Mouse (Mus musculus) ovary, postnatal 36 days (tissue): ENCODE data around the gene Mfsd9.
"Not testable (repeated sequence)": the region's sequence is repeated elsewhere in the genome, so short reads cannot be mapped to it uniquely, and the experiment has no call there.

Source experiments
- DNase-seq: peaks from one replicate; pipeline ENCODE4 v3.0.0; 2022; ENCODE audit warnings: low spot score, mixed read lengths

Mfsd9 gene

DNA sequence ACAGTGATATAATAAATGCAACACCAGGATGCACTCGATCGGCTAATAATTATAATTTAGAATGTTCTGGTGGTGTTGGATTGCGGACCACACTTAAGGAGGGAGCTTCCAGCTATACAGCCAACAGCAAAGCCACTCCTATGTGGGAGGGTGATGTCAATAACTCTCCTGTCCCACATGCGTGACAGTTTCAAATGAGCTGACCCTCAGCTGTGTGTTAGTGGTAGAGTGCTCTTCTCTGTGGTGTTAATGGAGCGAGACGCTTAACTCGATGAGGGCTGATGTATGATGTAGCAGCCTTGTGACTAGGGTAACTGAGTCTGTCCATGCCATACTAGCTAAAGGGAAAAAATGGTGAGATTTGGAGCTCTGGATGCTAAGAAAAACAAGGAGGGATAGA lies 7.0 kb downstream of the Mfsd9 start:
- DNase-seq: no peak

DNA sequence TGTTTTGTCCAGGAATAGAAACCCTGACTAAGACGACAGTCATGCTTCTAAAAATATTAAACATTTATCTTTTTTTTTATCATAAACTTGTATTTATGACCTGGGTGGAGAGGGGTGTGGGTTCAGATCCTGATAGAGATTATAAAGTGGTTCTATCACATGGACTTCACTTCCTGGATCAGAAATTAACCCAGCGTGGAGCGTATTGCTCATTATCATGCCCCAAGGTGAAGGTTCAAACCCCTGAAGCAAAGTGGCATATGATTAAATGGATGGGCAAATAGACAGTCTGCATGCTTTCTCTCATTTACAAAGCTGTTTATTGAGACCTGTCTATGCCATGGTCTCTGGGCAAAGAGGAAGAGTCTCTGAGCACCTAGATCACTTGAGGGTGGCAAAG lies 13.7 kb downstream of the Mfsd9 start:
- DNase-seq: no peak

DNA sequence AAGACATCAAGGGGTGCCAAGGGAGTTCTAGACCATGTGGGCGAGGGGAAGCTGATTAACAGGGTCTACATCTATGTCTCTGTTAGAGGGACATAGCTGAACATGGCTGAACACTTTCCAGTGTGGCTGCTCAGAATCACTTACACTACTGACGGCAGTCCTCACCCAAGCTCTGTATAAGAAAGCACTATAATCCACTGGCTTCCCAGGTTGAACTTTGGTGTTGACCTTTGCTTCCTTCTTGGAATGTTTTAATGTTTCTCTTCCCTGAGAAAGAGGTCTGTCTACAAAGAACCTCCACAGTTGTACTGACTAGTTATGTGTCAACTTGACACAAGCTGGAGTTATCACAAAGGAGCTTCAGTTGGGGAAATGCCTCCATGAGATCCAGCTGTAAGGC lies 14.4 kb downstream of the Mfsd9 start:
- no peak for DNase-seq

DNA sequence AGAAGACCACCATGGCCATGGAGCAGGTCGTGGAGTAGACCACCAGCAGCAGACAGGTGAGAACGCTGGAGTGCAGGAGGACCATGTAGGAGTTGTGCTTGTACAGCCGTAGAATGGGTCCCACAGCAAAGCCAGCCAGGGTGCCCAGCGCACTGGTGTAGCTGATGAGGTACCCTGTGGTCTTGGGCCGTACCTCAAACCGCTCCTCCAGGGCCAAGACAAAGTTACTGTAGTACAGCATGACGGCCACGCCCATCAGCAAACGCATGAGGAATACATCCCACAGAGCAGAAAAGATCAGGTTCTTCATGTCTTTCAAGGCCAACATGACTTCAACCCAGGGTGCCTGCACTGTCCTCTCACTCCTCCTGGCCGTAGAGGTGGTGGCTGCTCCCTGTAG lies 16.4 kb downstream of the Mfsd9 start:
- DNase-seq: no peak

DNA sequence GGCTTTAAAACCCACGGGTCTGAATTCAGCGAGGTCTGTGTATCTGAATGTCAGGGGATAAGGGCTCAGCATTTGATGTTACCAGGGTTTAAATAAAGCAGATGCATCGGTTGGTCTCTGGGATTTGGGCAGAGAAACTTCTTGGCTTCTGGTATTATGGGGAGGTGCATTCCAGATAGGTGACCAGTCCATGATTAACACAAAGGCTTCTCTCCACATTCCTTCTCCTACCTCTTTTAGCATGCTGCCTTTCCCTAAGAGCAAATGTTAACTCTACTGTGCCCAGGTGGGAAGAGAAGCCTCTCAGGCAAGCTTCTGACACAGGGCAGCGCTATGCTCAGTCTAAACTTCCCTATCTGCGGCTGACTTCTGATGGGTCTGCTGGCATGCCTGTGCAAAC lies 17.3 kb downstream of the Mfsd9 start:
- no peak for DNase-seq

DNA sequence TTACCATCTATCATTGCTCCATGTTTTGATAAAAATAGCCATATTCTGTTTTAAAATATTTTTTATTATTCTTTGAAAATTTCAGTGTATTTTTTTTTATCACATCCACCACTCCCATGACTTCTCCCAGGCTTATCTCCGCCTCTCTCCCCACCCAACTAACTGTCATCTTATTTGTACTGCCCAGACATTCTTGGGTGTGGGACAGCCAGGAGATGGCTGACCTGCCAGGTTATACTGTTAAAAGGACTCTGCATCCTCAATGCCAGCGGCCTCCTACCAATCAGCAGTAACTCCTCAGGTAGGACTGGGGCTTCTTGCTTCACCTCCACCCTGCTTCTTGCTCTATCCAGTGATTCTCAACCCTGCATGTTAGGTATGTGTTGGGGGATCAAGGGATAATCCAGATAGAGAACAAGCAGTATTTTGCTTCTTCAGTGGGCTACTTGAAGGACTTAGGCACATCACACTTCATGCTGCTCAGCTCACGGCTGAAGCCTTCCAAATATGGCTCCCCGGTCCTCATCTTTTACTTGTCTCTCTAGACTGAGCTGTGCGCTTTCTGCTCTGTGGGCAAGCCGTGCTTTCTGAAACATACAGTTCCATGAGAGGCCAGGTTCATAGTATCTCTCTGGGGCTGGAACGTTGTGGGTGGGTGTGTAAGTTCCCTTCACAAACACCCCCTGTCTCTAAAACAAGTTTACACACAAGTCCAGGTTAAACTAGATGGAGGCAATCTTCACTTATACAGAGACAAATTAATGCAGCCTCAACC lies 19.1 kb downstream of the Mfsd9 start:
- no peak for DNase-seq

DNA sequence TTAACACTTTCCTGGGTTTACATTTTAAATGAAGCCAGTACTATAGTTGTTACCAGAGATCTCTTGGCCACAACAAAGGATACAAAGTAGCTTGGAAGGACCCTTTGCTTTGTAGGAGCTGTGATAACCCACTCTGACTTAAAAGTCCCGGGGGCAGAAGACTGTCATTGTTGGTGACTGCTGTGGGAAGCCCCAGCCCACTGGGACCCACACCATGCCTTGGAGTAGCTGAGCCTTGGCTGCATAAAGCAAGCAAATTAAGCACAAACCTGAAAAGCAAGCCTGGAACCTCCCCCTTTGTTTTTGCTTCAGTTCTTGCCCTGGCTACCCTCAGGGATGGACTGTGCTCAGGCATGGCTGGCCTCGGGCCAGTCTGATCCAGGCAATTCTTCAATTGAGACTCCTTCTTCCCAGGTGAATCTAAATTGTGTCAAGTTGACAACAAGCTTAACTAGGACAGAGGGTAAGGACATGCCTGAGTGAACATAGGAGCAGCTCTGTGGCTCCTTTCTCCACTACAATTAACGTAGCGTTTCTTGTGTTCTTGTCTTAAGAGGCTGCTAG lies 21.1 kb downstream of the Mfsd9 start:
- DNase-seq: no peak

DNA sequence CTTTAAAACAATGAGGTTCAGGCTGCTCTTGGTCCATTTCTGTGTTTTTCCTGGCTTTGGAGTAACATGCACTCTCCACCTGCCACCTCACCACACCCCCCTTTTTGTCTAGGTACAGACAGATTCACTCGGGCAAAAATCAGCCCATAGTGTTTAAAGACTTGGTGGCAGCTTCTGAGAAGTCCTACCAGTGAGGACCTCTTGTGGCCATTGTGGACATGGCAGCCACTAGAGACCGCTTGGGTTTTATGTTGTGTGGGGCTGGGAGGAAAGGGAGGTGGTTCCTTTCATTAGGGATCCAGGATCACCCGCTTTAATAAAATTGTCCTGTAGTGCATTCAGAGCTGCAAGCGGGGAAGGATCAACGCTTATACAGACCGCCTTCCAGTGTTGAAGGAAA lies 21.9 kb downstream of the Mfsd9 start:
- DNase-seq: peak; percentile 31

DNA sequence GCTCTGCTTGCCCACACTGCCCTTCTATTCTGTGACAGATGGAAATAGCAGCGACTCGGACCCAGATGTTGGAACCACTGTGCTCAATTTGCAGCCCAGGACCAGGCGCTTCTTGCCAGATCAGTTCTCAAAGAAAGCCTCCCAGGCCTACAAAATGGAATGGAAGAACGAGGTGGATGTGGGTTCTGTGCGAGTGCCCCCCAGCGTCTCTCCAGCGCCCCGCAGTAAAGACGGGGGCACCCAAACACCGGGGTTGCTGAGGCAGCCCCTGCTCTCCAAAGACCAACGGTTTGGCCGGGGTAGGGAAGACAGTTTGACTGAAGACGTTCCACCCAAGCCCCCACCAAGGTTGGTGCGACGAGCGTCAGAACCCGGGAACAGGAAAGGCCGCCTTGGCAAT lies 22.9 kb downstream of the Mfsd9 start:
- no peak for DNase-seq

DNA sequence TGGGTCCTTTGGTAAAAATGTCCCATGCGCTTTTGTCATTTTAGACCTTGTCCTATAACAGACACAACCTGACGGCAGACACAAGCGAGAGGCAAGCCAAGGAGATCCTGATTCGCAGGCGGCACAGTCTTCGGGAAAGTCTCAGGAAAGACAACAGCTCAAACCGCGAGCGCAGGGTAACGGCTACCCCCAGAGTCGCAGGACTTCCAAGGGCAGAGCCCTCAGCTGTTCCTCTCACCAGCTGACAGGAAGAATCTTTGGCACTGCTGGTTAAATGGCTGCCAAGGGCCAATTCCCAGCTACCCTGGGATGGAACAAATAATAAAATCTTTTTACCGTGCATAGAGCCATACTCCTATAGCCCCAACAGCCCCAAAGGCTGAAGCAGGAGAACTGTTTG lies 25.0 kb downstream of the Mfsd9 start:
- DNase-seq: no peak

DNA sequence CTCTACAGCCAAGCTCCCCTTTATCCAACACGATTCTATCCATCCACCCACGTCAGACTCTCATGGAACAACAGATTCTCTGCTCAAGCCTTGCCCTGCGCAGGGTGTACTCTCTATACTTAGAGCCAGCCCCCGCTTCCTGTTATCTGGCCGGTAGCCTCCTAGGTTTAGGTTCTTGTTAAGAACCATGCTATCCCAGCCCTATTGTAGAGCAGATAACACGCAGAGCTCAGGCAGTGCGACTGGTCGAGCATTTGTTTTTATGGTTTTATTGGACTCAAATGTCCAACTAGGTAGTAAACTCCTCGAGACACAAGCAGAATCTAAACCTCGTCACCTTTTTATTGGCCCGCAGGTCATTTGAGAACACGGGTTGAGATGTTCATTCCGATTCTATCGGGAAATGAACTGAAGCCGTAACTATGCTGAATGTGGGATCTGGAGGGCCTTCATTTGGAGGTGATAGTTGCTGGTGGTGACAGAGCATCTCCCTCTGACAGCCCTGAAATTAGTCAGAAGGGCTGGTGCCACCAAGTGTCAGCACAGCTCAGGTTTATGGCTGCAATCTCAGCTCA lies 25.7 kb downstream of the Mfsd9 start:
- no peak for DNase-seq

DNA sequence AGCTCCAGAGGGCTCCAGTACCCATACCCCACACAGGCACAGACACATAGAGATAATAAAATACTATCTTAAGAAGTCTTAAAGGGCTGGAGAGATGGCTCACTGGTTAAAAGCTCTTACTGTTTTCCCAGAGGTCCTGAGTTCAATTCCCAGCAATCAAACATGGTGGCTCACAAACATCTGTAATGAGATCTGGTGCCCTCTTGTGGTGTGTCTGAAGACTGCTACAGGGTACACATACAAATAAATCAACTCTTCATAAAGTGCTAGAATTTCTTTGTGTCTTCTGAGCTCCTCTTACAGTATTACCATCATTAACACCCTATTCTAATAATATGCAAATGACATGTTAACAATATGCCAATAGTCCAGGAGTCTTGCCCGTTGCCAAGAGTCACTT lies 26.4 kb downstream of the Mfsd9 start:
- no peak for DNase-seq

DNA sequence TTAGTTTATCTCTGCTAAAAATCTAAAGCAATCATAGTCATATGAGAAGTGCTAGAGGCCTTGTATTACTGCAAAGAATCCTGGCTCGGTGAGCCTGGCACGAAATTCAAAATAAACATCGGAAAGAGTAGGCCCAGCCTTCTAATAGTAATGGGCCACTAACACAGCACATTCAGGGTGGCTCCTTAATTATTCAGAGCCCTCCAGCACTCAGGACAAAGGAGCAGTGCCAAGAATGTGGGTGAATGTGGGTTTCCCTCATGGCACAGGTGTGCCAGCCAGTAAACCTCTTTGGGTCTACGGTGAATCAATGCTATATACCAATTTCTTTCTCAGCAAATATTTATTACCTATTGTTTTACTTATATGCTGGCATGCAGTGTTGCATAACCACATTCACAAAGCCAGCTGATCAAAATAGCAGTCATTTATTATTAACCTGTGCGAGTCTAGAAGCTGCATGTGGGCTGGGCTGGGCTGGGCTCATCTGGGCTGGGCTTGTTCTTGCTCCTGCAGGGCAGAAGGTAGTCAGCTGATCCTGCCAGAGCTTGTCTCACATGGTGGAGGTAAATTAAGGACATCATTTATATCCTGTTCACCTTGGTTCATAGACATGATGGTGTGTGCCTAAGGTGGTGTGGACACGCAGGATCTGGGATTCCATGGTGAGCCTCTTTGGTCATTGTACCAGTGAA lies 30.6 kb downstream of the Mfsd9 start:
- no peak for DNase-seq

DNA sequence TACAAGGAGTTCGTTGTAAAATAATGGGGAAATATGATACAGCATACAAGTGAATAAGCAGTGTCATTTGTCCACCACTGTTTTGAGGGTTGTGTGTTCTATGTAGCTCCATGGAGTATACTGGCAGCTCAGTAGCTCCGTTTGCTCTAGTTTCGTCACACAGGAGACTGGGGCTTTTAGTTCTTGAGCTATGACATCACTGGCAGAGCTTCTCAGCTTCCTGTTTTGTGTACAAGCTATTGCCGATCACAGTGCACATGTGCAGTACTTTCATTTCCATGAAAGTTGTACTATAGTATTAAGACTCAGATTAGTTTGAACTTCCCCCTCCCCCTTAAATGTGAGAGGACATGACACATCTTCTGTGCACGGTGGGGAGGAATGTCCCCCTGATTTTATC lies 44.4 kb downstream of the Mfsd9 start:
- DNase-seq: no peak

DNA sequence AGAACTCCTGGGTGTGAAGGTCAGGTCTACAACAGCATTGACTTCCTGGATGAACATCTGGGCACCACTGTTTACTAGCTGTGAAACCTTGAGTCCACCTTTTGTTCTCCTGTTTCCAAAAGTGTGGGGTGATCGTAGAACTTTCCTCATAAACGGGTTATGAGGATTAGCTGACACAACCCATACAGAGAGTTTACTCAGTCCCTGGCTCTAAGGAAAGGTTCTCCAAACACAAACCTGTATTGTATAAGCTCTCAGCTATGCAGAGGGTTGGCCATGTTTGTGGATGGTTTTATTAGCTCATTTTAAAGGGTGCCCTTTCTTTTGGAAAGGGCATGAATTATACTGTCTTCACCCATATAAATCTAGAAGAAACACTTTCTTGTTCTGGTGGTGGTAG lies 49.7 kb downstream of the Mfsd9 start:
- no peak for DNase-seq

DNA sequence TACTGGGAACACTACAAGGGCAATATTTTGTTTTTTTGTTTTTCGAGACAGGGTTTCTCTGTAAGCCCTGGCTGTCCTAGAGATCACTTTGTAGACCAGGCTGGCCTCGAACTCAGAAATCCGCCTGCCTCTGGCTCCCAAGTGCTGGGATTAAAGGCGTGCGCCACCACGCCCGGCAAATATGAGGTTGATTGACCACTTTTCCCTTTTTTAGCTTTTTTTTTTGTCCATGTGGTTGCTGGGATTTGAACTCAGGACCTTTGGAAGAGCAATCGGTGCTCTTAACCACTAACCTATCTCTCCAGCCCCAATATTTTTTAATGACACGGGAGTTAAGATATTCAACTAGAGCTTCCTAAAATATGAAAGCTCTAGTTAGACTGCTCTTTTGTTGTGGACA lies 52.2 kb downstream of the Mfsd9 start:
- DNase-seq: not testable (repeated sequence)

DNA sequence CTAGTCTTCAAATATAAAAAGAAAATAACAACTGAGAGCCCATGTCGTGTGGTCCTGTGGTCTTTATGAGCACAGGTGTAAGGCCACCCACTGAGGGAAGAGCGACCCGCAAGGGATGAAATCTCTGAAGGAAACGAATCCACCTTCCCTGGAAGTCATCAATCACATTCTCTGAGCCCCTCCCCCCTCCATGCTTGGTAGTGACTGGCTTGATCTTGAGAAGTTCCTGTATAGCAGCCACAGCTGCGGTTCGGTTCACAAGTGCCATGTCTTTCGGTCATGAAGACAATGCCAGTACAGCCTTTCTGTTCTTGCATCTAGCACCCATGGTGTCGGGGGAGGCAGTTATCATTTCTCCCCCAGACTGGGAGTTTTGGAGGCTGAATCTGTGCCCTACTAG lies 52.8 kb downstream of the Mfsd9 start:
- DNase-seq: no peak

DNA sequence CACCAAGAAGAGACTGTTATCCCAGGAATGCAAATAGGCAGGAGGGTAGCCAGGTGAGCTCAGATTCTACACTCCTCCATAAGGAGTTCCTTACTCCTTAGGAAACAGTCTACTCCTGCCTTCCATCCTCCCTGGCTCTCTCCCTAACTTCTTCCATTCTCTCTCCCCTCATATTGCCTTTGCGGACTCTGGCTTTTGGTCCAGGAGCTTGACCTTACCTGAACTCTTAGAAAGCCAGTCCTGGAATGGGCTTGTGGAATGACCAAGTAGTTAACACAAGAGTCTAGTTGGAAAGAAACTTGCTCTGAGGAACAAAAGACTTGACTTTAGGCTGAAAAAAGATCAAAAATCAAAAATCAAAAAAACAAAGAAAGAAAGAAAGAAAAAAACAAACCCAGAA lies 61.9 kb downstream of the Mfsd9 start:
- no peak for DNase-seq

DNA sequence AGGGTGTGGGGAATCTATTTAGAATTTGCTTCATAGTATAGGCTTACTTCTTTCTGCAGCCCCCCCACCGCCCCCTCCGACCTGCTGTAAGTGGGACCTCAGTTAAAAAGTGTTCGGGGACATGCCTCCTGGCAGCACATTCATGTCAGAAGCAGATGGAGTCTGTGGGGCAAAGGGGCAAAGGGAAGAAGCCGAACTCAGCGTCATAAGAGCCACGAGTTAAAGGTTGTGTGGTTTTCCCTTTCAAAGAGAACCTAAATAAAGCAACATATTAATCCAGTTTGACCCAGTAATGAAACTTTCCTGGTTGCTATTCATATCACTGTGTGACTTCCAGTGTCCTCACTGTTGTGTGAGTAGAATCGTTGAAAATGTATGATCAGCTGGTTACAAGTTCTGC lies 63.1 kb downstream of the Mfsd9 start:
- DNase-seq: no peak

DNA sequence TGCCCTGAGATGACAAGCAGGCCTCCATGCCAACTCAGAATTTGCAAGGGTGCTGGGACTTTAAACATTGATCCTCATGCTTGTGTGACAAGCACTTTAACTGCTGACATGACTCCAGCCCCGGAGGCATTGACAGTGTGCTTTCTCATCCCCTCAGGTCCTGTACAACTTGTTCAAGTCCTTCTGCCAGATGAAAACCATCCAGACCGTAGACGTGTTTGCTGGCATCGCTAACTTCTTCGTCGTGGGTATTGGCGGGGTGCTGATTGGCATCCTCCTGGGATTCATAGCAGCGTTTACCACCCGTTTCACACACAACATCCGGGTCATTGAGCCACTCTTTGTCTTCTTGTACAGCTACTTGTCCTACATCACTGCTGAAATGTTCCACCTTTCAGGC lies 64.4 kb downstream of the Mfsd9 start:
- no peak for DNase-seq
